Mouse (Mus musculus) testis, adult 2 months (tissue): ENCODE results near the gene Shtn1. TPM values are rescaled to one million over a fixed set of nuclear protein-coding genes. Genes with fewer than 3 reads are reported as not detected.

Source experiments
- H3K27ac ChIP-seq: fragments of 200-500 bp; 2 replicates; pipeline ENCODE4 v1.5.1; 2012; ENCODE audit warnings: low read depth, low read length; ENCODE audit not compliant: control insufficient read depth, insufficient read depth
- H3K27me3 ChIP-seq: fragments of 200-500 bp; 2 replicates; pipeline ENCODE4 v1.6.1; 2012; ENCODE audit warnings: mild to moderate bottlenecking, low read length, moderate library complexity; ENCODE audit not compliant: control insufficient read depth, insufficient read depth
- H3K36me3 ChIP-seq: fragments of 200-500 bp; 2 replicates; pipeline ENCODE4 v1.6.1; 2012; ENCODE audit warnings: mild to moderate bottlenecking, low read length; ENCODE audit not compliant: control insufficient read depth, insufficient read depth
- H3K4me1 ChIP-seq: fragments of 200-500 bp; 2 replicates; pipeline ENCODE4 v1.6.1; 2012; ENCODE audit warnings: low read length; ENCODE audit not compliant: control insufficient read depth, insufficient read depth
- H3K4me3 ChIP-seq: fragments of 200-500 bp; 2 replicates; pipeline ENCODE4 v1.5.1; 2012; ENCODE audit warnings: low read depth, mild to moderate bottlenecking, low read length, moderate library complexity, mixed read lengths; ENCODE audit not compliant: control insufficient read depth
- CTCF ChIP-seq: fragments of 200-500 bp; IDR thresholded peaks from 2 replicates; pipeline ENCODE4 v1.5.1; 2012; ENCODE audit warnings: low read depth, mild to moderate bottlenecking, inconsistent platforms, low read length, moderate library complexity; ENCODE audit not compliant: control insufficient read depth, insufficient read depth, insufficient replicate concordance
- POLR2A ChIP-seq: fragments of 200-500 bp; IDR thresholded peaks from 2 replicates; pipeline ENCODE4 v1.6.1; 2012; ENCODE audit warnings: low read depth, mild to moderate bottlenecking, inconsistent platforms, low read length, moderate library complexity; ENCODE audit not compliant: control insufficient read depth
- polyA plus RNA-seq: library from polyadenylated mRNA; depleted of rRNA; stranded (reverse); fragments of >200 nt; gene quantifications from 2 replicates; pipeline ENCODE4 v1.2.3, GENCODE M21; 2012

Gene Shtn1
- polyA plus RNA-seq, 1 experiment = 3.9 TPM

DNA sequence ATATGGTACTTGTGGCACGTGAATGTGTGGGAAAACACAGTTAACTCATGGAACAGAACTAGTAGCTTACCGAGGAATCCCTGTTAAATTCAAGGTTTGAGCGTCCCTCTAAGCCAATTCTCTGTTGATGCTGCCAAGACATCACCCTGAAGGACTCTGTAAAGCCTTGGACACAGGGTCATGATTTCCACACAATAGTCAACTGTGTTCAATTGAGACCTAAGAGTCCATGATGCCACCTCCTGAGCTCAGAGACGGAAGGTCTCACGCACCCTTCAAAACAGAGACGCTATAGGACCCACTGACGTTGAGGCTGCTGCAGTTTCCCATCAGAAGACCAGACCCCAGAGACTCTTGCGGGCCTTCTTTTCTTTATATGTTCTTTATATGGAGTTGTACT, 101.8 kb downstream of the Shtn1 start:
- Histone ChIP-seq H3K4me1 (no peaks in the 10 kb centered on the region), H3K4me3 (no peak overlapping the region), H3K36me3 (no peaks in the 10 kb centered on the region; the same call in 1 of the 2 replicates), H3K27ac (no peak overlapping the region), H3K27me3 (no peaks in the 10 kb centered on the region)
- TF ChIP-seq CTCF (no peak), POLR2A (no peak)

GRCm38 (mm10) chr19:58970826-58971225, 105.1 kb downstream of the Shtn1 start:
- Histone ChIP-seq H3K36me3 (no peaks in the 10 kb centered on the region; the same call in 1 of the 2 replicates), H3K27ac (no peak overlapping the region), H3K27me3 (no peaks in the 10 kb centered on the region), H3K4me1 (no peaks in the 10 kb centered on the region), H3K4me3 (no peak overlapping the region)
- TF ChIP-seq CTCF (no peak), POLR2A (no peak)

GRCm38 (mm10) chr19:58968731-58969506, 107.0 kb downstream of the Shtn1 start:
- no peak overlapping the region for H3K27ac ChIP-seq
- H3K4me1 ChIP-seq = no peaks in the 10 kb centered on the region
- H3K36me3 ChIP-seq = no peaks in the 10 kb centered on the region; the same call in 1 of the 2 replicates
- H3K4me3 ChIP-seq = no peak overlapping the region
- H3K27me3 ChIP-seq = no peaks in the 10 kb centered on the region
- TF ChIP-seq POLR2A (no peak), CTCF (no peak)

DNA sequence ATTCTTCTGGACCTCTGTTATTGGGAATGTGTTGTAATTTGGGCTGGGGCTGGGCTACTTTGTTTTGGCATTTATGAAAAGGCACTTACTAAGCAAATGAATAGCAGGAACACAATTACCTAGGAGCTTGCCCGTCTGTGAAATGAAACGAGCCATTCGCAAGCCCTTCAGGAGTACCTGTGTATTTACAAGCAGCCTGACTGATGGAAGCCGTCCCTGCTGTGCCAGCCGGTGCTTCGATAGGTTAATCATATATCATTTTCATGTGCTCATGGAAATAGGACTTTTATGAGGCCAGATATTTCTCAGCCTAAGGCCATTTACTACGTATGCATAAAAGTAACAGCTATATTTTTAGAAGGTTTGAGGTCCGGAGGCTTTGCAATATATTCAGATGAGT, 112.9 kb downstream of the Shtn1 start:
- Histone ChIP-seq H3K27ac (no peak overlapping the region), H3K4me3 (no peak overlapping the region), H3K36me3 (no peaks in the 10 kb centered on the region), H3K4me1 (no peaks in the 10 kb centered on the region), H3K27me3 (no peaks in the 10 kb centered on the region)
- no peak for TF ChIP-seq CTCF
- no peak for TF ChIP-seq POLR2A

DNA sequence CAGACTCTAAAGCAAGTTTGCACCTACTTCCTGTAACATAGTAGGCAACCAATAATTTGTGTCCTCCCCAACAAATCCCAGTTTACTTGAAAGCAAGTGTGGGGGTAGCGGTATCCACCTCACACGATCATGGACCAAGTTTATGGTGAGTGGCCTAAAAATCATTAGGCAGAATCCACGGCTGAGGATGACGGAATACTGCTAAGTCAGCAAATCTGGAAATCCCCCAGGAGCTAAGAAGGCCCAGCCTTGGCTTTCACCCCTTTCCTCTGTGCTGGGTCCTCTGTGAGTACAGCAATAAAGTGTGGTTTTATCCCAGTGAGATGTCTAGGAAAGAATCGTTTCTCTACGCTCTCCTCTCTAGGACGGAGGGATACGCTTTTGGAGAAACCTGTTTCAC, 121.1 kb downstream of the Shtn1 start:
- no peak for TF ChIP-seq CTCF
- no peaks in the 10 kb centered on the region for H3K27me3 ChIP-seq
- H3K4me1 ChIP-seq = no peaks in the 10 kb centered on the region
- no peak overlapping the region for H3K4me3 ChIP-seq
- no peaks in the 10 kb centered on the region; the same call in 1 of the 2 replicates for H3K36me3 ChIP-seq
- no peak overlapping the region for H3K27ac ChIP-seq

GRCm38 (mm10) chr19:58952236-58952635, 123.7 kb downstream of the Shtn1 start:
- no peak for TF ChIP-seq CTCF
- TF ChIP-seq POLR2A = no peak
- no peaks in the 10 kb centered on the region for H3K4me1 ChIP-seq
- no peaks in the 10 kb centered on the region; the same call in 1 of the 2 replicates for H3K36me3 ChIP-seq
- H3K4me3 ChIP-seq = no peak overlapping the region
- H3K27ac ChIP-seq = no peak overlapping the region
- H3K27me3 ChIP-seq = no peaks in the 10 kb centered on the region

DNA sequence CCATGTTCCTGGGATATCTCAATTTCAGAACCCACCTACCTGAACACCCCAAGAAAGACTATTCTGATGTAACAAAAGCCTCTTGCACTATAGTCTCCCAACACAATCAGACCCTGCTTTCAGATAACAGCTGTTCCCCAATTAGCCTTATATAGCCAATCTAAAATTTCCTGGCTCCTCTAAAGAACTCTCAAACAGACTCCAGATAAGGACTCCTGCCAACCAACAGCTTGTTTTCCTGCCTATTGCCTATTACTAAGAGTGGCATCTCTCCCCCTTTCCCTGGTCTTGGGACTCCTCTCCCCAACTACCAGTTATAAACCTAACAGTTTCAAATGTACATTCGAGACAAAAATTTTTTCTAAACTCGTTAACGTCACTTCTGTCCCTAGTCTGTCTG, 124.4 kb downstream of the Shtn1 start:
- Histone ChIP-seq H3K27me3 (no peaks in the 10 kb centered on the region), H3K4me1 (no peaks in the 10 kb centered on the region), H3K36me3 (no peaks in the 10 kb centered on the region; the same call in 1 of the 2 replicates), H3K27ac (no peak overlapping the region), H3K4me3 (no peak overlapping the region)
- no peak for TF ChIP-seq CTCF
- no peak for TF ChIP-seq POLR2A
